Mouse (Mus musculus) right cerebral cortex, postnatal 36 days (tissue): ENCODE measurements around the gene Acly.

Experiments
- DNase-seq, 2 experiments: peaks; one replicate each; pipeline ENCODE4 v3.0.0; 2022; ENCODE audit warnings: low spot score in 2 of 2, mixed read lengths in 1 of 2

Gene Acly

GRCm38 (mm10) chr11:100527458-100528374 lies at the start of gene Acly:
Gene Acly (minus strand): TSS chr11:100528000.
- DNase-seq: peak; percentile 98 to 99

GRCm38 (mm10) chr11:100576256-100576655 lies 48.5 kb upstream of the Acly start:
- DNase-seq: no peak

GRCm38 (mm10) chr11:100575484-100575855 lies 47.7 kb upstream of the Acly start:
- DNase-seq: peak in 1 of 2 experiments; percentile 32

- DNase-seq: peak; percentile 43 to 57
Observed at GRCm38 (mm10) chr11:100574708-100575483, 47.1 kb upstream of the Acly start, which contains the start of gene Cnp. Gene Cnp (plus strand): TSS chr11:100574904.

GRCm38 (mm10) chr11:100574188-100574587 lies 46.4 kb upstream of the Acly start:
- DNase-seq: no peak

- DNase-seq: peak; percentile 43 to 53
Observed at GRCm38 (mm10) chr11:100571202-100571567, 43.4 kb upstream of the Acly start.

- peak; percentile 35 to 67 for DNase-seq
Observed at GRCm38 (mm10) chr11:100570430-100571201, 42.8 kb upstream of the Acly start.

GRCm38 (mm10) chr11:100569789-100570188 lies 42.0 kb upstream of the Acly start:
- no peak for DNase-seq

- no peak for DNase-seq
Observed at GRCm38 (mm10) chr11:100568692-100569091, 40.9 kb upstream of the Acly start.

GRCm38 (mm10) chr11:100567815-100568245 lies 40.0 kb upstream of the Acly start:
- DNase-seq: no peak

GRCm38 (mm10) chr11:100567229-100567628 lies 39.4 kb upstream of the Acly start:
- no peak for DNase-seq

GRCm38 (mm10) chr11:100564703-100565102 lies 36.9 kb upstream of the Acly start:
- DNase-seq: no peak

- peak; percentile 71 to 81 for DNase-seq
Observed at GRCm38 (mm10) chr11:100564297-100564696, 36.5 kb upstream of the Acly start.

- no peak for DNase-seq
Observed at GRCm38 (mm10) chr11:100561748-100562147, 33.9 kb upstream of the Acly start.

GRCm38 (mm10) chr11:100559476-100559875 lies 31.7 kb upstream of the Acly start:
- DNase-seq: no peak

- DNase-seq: no peak
Observed at GRCm38 (mm10) chr11:100557563-100557962, 29.8 kb upstream of the Acly start.

- no peak for DNase-seq
Observed at GRCm38 (mm10) chr11:100555583-100555982, 27.8 kb upstream of the Acly start.

- DNase-seq: no peak
Observed at GRCm38 (mm10) chr11:100552842-100553241, 25.0 kb upstream of the Acly start.

- DNase-seq: no peak
Observed at GRCm38 (mm10) chr11:100550101-100550500, 22.3 kb upstream of the Acly start.

- DNase-seq: no peak
Observed at GRCm38 (mm10) chr11:100549466-100549865, 21.7 kb upstream of the Acly start.

- no peak for DNase-seq
Observed at GRCm38 (mm10) chr11:100548141-100548540, 20.3 kb upstream of the Acly start.

- DNase-seq: no peak
Observed at GRCm38 (mm10) chr11:100546955-100547354, 19.2 kb upstream of the Acly start.
